In genomic region chr8:114390465-114391254, GRCm38 (mm10) we compare ENCODE assay signal across 13 mouse cellular contexts. TPM values are rescaled to one million over a fixed set of nuclear protein-coding genes. Genes with fewer than 3 reads are reported as not detected.
DNase-seq lines count a peak whose midpoint lies in the region; ATAC-seq lines count a peak whose summit lies in the region.
"Had no signal": no experiment of that assay in that cellular context is flagged by ENCODE, and none has a peak within 500 bp of the region (broad histone marks: within the 10 kb centered on the region; RNA-seq: fewer than 3 reads in every experiment).

No protein-coding gene starts in this region.

- DNase-seq in adrenal gland, postnatal 10 days, result peak; percentile 20
- DNase-seq in adrenal gland, postnatal 25 days, result no peak
- peak; percentile 2 for DNase-seq in kidney, postnatal 36 days
- DNase-seq in kidney, postnatal 25 days, result no peak
- DNase-seq in ES-CJ7 (ENCODE audit: low read depth, low spot score), result peak; percentile 73
- peak; percentile 46 for DNase-seq in gonadal fat pad, adult 2 months (ENCODE audit: low read depth)
- DNase-seq in limb, embryonic 10.5 days (ENCODE audit: low spot score), result no peak
- DNase-seq: B cell, adult 2 months; midbrain, embryonic 14.5 days; right cerebral cortex, adult 18-20 months had no signal

- no peaks in the 10 kb centered on the region for H3K4me1 ChIP-seq in limb, embryonic 10.5 days
- no peaks in the 10 kb centered on the region for H3K4me1 ChIP-seq in midbrain, embryonic 16.5 days (ENCODE audit: control insufficient read depth, insufficient read depth, low read length)
- H3K4me1 ChIP-seq: hindbrain, embryonic 10.5 days had no signal

- H3K9ac ChIP-seq in midbrain, embryonic 16.5 days (ENCODE audit: low read depth, low read length), result no peak overlapping the region

- H3K4me2 ChIP-seq in midbrain, embryonic 16.5 days (ENCODE audit: low read length), result no peak overlapping the region

- H3K4me3 ChIP-seq in limb, embryonic 10.5 days, result no peak overlapping the region
- no peak overlapping the region for H3K4me3 ChIP-seq in midbrain, embryonic 16.5 days (ENCODE audit: low read depth, low read length)
- H3K4me3 ChIP-seq: hindbrain, embryonic 10.5 days had no signal

- no peak for ATAC-seq in midbrain, embryonic 16.5 days

- no peaks in the 10 kb centered on the region for H3K27me3 ChIP-seq in limb, embryonic 10.5 days (ENCODE audit: low read depth, poor library complexity, severe bottlenecking)
- no peaks in the 10 kb centered on the region for H3K27me3 ChIP-seq in midbrain, embryonic 16.5 days (ENCODE audit: control insufficient read depth, insufficient read depth, low read depth, low read length)

- WGBS in limb, embryonic 10.5 days, result 93% methylated on average over 12 of the region's 13 CpGs
- 92% methylated on average over 11 of the region's 13 CpGs for WGBS in midbrain, embryonic 16.5 days

- no peak overlapping the region for H3K27ac ChIP-seq in limb, embryonic 10.5 days
- no peak overlapping the region for H3K27ac ChIP-seq in midbrain, embryonic 16.5 days (ENCODE audit: low read length)
- H3K27ac ChIP-seq: hindbrain, embryonic 10.5 days had no signal

- H3K36me3 ChIP-seq in limb, embryonic 10.5 days, result no peaks in the 10 kb centered on the region
- no peaks in the 10 kb centered on the region for H3K36me3 ChIP-seq in midbrain, embryonic 16.5 days (ENCODE audit: control insufficient read depth, insufficient read depth, low read length)
- H3K36me3 ChIP-seq: hindbrain, embryonic 10.5 days had no signal

- no peaks in the 10 kb centered on the region for H3K9me3 ChIP-seq in limb, embryonic 10.5 days (replicated peaks)
- H3K9me3 ChIP-seq in midbrain, embryonic 16.5 days (replicated peaks; ENCODE audit: control insufficient read depth, low read length, poor library complexity, severe bottlenecking), result no peaks in the 10 kb centered on the region
- H3K9me3 ChIP-seq: hindbrain, embryonic 10.5 days had no signal

RNA-seq across cellular contexts. Expression of gene Clec3a, which starts 27.2 kb away (rescaled TPM):
- not detected for total RNA-seq in adrenal gland, postnatal 10 days (2021)
- total RNA-seq in adrenal gland, postnatal 25 days (2021), result not detected in 2 replicates
- not detected in 2 replicates for polyA plus RNA-seq in gonadal fat pad, adult 2 months (2012; rRNA removed)
- not detected in 2 replicates for polyA plus RNA-seq in limb, embryonic 10.5 days (2016; fragmentation: Nextera tagmentation; extraction: Ambion mirVana)
- polyA plus RNA-seq in midbrain, embryonic 16.5 days (2015; fragmentation: Nextera tagmentation; extraction: Ambion mirVana), result not detected in 2 replicates
- total RNA-seq: left cerebral cortex, postnatal 36 days had no signal
- polyA plus RNA-seq: hindbrain, embryonic 10.5 days; midbrain, embryonic 14.5 days had no signal

RNA-seq across cellular contexts. Expression of gene Wwox, which starts 48.8 kb away (rescaled TPM):
- total RNA-seq in adrenal gland, postnatal 10 days (2021), result 10 to 100 TPM; 20.8 to 28.4 TPM
- 31.3 and 37.2 TPM in 2 replicates for total RNA-seq in adrenal gland, postnatal 25 days (2021)
- 11.6 and 12.0 TPM in 2 replicates for polyA plus RNA-seq in gonadal fat pad, adult 2 months (2012; rRNA removed)
- polyA plus RNA-seq in limb, embryonic 10.5 days (2016; fragmentation: Nextera tagmentation; extraction: Ambion mirVana), result 7.6 and 8.6 TPM in 2 replicates
- polyA plus RNA-seq in midbrain, embryonic 16.5 days (2015; fragmentation: Nextera tagmentation; extraction: Ambion mirVana), result 11.6 and 13.3 TPM in 2 replicates

Comparison
In these comparisons a context has a peak if more than half of its experiments do, and no peak if none do; other contexts are left out.
1. DNase-seq: peak in adrenal gland, postnatal 10 days (single experiment), kidney, postnatal 36 days (2 of 2), ES-CJ7 (single experiment) and gonadal fat pad, adult 2 months (single experiment); none in adrenal gland, postnatal 25 days (single experiment), kidney, postnatal 25 days (0 of 2) and limb, embryonic 10.5 days (single experiment).